Mouse (Mus musculus) cerebellum, postnatal 4 days (tissue): ENCODE results near the gene Amz2.

Experiments
- DNase-seq, 2 experiments: peaks; one replicate each; pipeline ENCODE4 v3.0.0; 2022; ENCODE audit warnings: low spot score in 2 of 2, mixed read lengths in 1 of 2

Gene Amz2

GRCm38 (mm10) chr11:109494890-109495770, 69.4 kb downstream of the Amz2 start:
- DNase-seq: no peak

GRCm38 (mm10) chr11:109495771-109496474, 70.2 kb downstream of the Amz2 start:
- DNase-seq: no peak

GRCm38 (mm10) chr11:109496475-109496993, 70.8 kb downstream of the Amz2 start:
- DNase-seq: no peak

- DNase-seq: no peak
Observed at GRCm38 (mm10) chr11:109496996-109497714, 71.4 kb downstream of the Amz2 start.

GRCm38 (mm10) chr11:109497990-109498389, 72.2 kb downstream of the Amz2 start:
- DNase-seq: no peak

- no peak for DNase-seq
Observed at GRCm38 (mm10) chr11:109500206-109500605, 74.5 kb downstream of the Amz2 start.
